Mouse (Mus musculus) G1E (cell line): ENCODE measurements around the gene Gm10272. TPM values are rescaled to one million over a fixed set of nuclear protein-coding genes. Genes with fewer than 3 reads are reported as not detected.

Source experiments
- ATAC-seq: 2 replicates; pipeline ENCODE4 v1.8.0; 2016; ENCODE audit warnings: mild to moderate bottlenecking; ENCODE audit not compliant: insufficient number of reproducible peaks, poor library complexity, low FRiP score, severe bottlenecking; ENCODE audit errors: extremely low read depth
- DNase-seq: peaks from one replicate; pipeline ENCODE4 v3.0.0; 2012; ENCODE audit warnings: low spot score
- H3K27me3 ChIP-seq: 2 replicates; pipeline ENCODE4 v1.6.1; 2012; ENCODE audit warnings: mild to moderate bottlenecking, low read length, inconsistent platforms; ENCODE audit not compliant: insufficient read depth
- H3K36me3 ChIP-seq: replicated peaks from 2 replicates; pipeline ENCODE3; 2012; ENCODE audit warnings: mild to moderate bottlenecking, inconsistent platforms
- H3K4me1 ChIP-seq: 2 replicates; pipeline ENCODE4 v1.6.1; 2012; ENCODE audit warnings: low read depth, low read length, inconsistent platforms, mixed read lengths; ENCODE audit not compliant: insufficient read depth
- H3K4me3 ChIP-seq: 2 replicates; pipeline ENCODE4 v1.5.1; 2012; ENCODE audit warnings: low read depth, mild to moderate bottlenecking, inconsistent platforms, low read length, moderate library complexity, mixed read lengths
- H3K9me3 ChIP-seq: replicated peaks from 2 replicates; pipeline ENCODE4 v1.6.1; 2012; ENCODE audit warnings: inconsistent platforms
- CTCF ChIP-seq: IDR thresholded peaks from 2 replicates; pipeline ENCODE4 v1.5.1; 2012; ENCODE audit warnings: low read depth, low read length, inconsistent platforms, mixed read lengths
- GATA1 ChIP-seq: IDR thresholded peaks from 2 replicates; pipeline ENCODE4 v1.6.1; 2012; ENCODE audit warnings: borderline replicate concordance, low read length, inconsistent platforms, mixed read lengths
- GATA2 ChIP-seq: IDR thresholded peaks from 2 replicates; pipeline ENCODE4 v1.6.1; 2012; ENCODE audit warnings: low read depth, low read length, inconsistent platforms, borderline replicate concordance
- POLR2AphosphoS5 ChIP-seq: IDR thresholded peaks from 2 replicates; pipeline ENCODE4 v1.6.1; 2012; ENCODE audit warnings: low read depth, low read length, inconsistent platforms; ENCODE audit not compliant: insufficient replicate concordance
- TAL1 ChIP-seq: conservative IDR thresholded peaks from 2 replicates; pipeline ENCODE4 v1.6.1; 2012; ENCODE audit warnings: low read depth, low read length, inconsistent platforms, mixed read lengths
- polyA plus RNA-seq: library from polyadenylated mRNA; stranded (reverse); fragments of >175 nt; gene quantifications from 2 replicates; pipeline ENCODE4 v1.2.3, GENCODE M21; 2012
- total RNA-seq, 2 experiments: library from RNA; stranded (forward) in 1 of 2; stranded (reverse) in 1 of 2; fragments of 200-1000 nt in 1 of 2; fragments of >200 nt in 1 of 2; fragmentation: Nextera tagmentation in 1 of 2; gene quantifications; 2 replicates each; pipeline ENCODE4 v1.2.3; 2014 to 2017

The Gm10272 gene
- total and polyA plus RNA-seq, 3 experiments, result not detected

DNA sequence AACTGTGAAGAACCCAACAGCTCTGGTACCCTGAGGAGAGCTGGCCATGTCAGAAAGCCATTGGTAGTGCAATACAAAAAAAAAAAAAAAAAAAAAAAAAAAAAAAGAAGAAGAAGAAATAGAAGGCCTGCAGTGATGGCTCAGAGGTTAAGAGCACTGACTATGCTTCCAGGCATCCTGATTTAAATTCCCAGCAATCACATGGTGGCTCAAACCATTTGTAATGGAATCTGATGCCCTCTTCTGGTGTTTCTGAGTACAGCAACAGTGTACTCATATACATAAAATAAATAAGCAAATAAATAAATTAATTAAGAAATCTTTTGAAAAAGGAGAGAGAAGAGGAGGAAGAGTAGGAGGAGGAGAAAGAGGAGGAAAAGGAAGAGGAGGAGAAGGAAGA, 47.0 kb downstream of the Gm10272 start:
- TF ChIP-seq GATA2 (no peak), GATA1 (no peak), TAL1 (no peak), CTCF (no peak), POLR2AphosphoS5 (no peak)
- no peak for DNase-seq
- no peak for ATAC-seq
- Histone ChIP-seq H3K36me3 (no peaks in the 10 kb centered on the region), H3K4me3 (no peak overlapping the region), H3K27me3 (peaks cover 7% of the 10 kb centered on the region; the same call in 1 of the 2 replicates), H3K9me3 (no peaks in the 10 kb centered on the region), H3K4me1 (no peaks in the 10 kb centered on the region)

Other genes starting within 250 kb of the Gm10272 start
Only the 20 nearest of the 30 such genes appear.
- gene Sumo3, start 100.5 kb upstream of the Gm10272 start, total RNA-seq (2014; fragmentation: Nextera tagmentation), result 32.6 and 35.3 TPM in 2 replicates
- gene Sumo3, start 100.5 kb upstream of the Gm10272 start, total RNA-seq (2017), result 96.3 and 115 TPM in 2 replicates
- 130 and 160 TPM in 2 replicates for gene Sumo3, start 100.5 kb upstream of the Gm10272 start, polyA plus RNA-seq
- gene Gm49325, start 100.4 kb upstream of the Gm10272 start, total RNA-seq (2014; fragmentation: Nextera tagmentation), result not detected in 2 replicates
- gene Gm49325, start 100.4 kb upstream of the Gm10272 start, total RNA-seq (2017), result not detected in 2 replicates
- not detected in 2 replicates for gene Gm49325, start 100.4 kb upstream of the Gm10272 start, polyA plus RNA-seq
- gene Ube2g2, start 84.4 kb upstream of the Gm10272 start, total RNA-seq (2014; fragmentation: Nextera tagmentation), result 18.4 and 24.5 TPM in 2 replicates
- gene Ube2g2, start 84.4 kb upstream of the Gm10272 start, total RNA-seq (2017), result 20.7 and 23.4 TPM in 2 replicates
- 26.0 and 35.0 TPM in 2 replicates for gene Ube2g2, start 84.4 kb upstream of the Gm10272 start, polyA plus RNA-seq
- not detected in 2 replicates for gene Tspear, start 20.1 kb upstream of the Gm10272 start, total RNA-seq (2014; fragmentation: Nextera tagmentation)
- not detected in 2 replicates for gene Tspear, start 20.1 kb upstream of the Gm10272 start, total RNA-seq (2017)
- not detected in 2 replicates for gene Tspear, start 20.1 kb upstream of the Gm10272 start, polyA plus RNA-seq
- not detected in 2 replicates for gene Gm19402, start 15.9 kb upstream of the Gm10272 start, total RNA-seq (2014; fragmentation: Nextera tagmentation)
- not detected in 2 replicates for gene Gm19402, start 15.9 kb upstream of the Gm10272 start, total RNA-seq (2017)
- gene Gm19402, start 15.9 kb upstream of the Gm10272 start, polyA plus RNA-seq, result not detected in 2 replicates
- gene Gm9508, start 9.4 kb upstream of the Gm10272 start, total RNA-seq (2014; fragmentation: Nextera tagmentation), result not detected in 2 replicates
- not detected in 2 replicates for gene Gm9508, start 9.4 kb upstream of the Gm10272 start, total RNA-seq (2017)
- not detected in 2 replicates for gene Gm9508, start 9.4 kb upstream of the Gm10272 start, polyA plus RNA-seq
- gene Gm10024, start 4.8 kb downstream of the Gm10272 start, total RNA-seq (2014; fragmentation: Nextera tagmentation), result not detected in 2 replicates
- not detected in 2 replicates for gene Gm10024, start 4.8 kb downstream of the Gm10272 start, total RNA-seq (2017)
- gene Gm10024, start 4.8 kb downstream of the Gm10272 start, polyA plus RNA-seq, result not detected in 2 replicates
- gene Gm10142, start 9.2 kb downstream of the Gm10272 start, total RNA-seq (2014; fragmentation: Nextera tagmentation), result not detected in 2 replicates
- gene Gm10142, start 9.2 kb downstream of the Gm10272 start, total RNA-seq (2017), result not detected in 2 replicates
- not detected in 2 replicates for gene Gm10142, start 9.2 kb downstream of the Gm10272 start, polyA plus RNA-seq
- gene Krtap12-1, start 14.0 kb downstream of the Gm10272 start, total RNA-seq (2014; fragmentation: Nextera tagmentation), result not detected in 2 replicates
- not detected in 2 replicates for gene Krtap12-1, start 14.0 kb downstream of the Gm10272 start, total RNA-seq (2017)
- not detected in 2 replicates for gene Krtap12-1, start 14.0 kb downstream of the Gm10272 start, polyA plus RNA-seq
- not detected in 2 replicates for gene Gm10100, start 19.9 kb downstream of the Gm10272 start, total RNA-seq (2014; fragmentation: Nextera tagmentation)
- gene Gm10100, start 19.9 kb downstream of the Gm10272 start, total RNA-seq (2017), result not detected in 2 replicates
- gene Gm10100, start 19.9 kb downstream of the Gm10272 start, polyA plus RNA-seq, result not detected in 2 replicates
- gene Gm18596, start 36.0 kb downstream of the Gm10272 start, total RNA-seq (2014; fragmentation: Nextera tagmentation), result not detected in 2 replicates
- not detected in 2 replicates for gene Gm18596, start 36.0 kb downstream of the Gm10272 start, total RNA-seq (2017)
- not detected in 2 replicates for gene Gm18596, start 36.0 kb downstream of the Gm10272 start, polyA plus RNA-seq
- not detected in 2 replicates for gene Gm9736, start 44.7 kb downstream of the Gm10272 start, total RNA-seq (2014; fragmentation: Nextera tagmentation)
- 0.22 TPM in 1 of 2 replicates, not detected in the other for gene Gm9736, start 44.7 kb downstream of the Gm10272 start, total RNA-seq (2017)
- gene Gm9736, start 44.7 kb downstream of the Gm10272 start, polyA plus RNA-seq, result not detected in 2 replicates
- gene Gm3233, start 53.1 kb downstream of the Gm10272 start, total RNA-seq (2014; fragmentation: Nextera tagmentation), result not detected in 2 replicates
- gene Gm3233, start 53.1 kb downstream of the Gm10272 start, total RNA-seq (2017), result 0.33 TPM in 1 of 2 replicates, not detected in the other
- gene Gm3233, start 53.1 kb downstream of the Gm10272 start, polyA plus RNA-seq, result not detected in 2 replicates
- gene Gm3238, start 64.7 kb downstream of the Gm10272 start, total RNA-seq (2014; fragmentation: Nextera tagmentation), result not detected in 2 replicates
- 0.22 TPM in 1 of 2 replicates, not detected in the other for gene Gm3238, start 64.7 kb downstream of the Gm10272 start, total RNA-seq (2017)
- not detected in 2 replicates for gene Gm3238, start 64.7 kb downstream of the Gm10272 start, polyA plus RNA-seq
- not detected in 2 replicates for gene Gm7138, start 70.3 kb downstream of the Gm10272 start, total RNA-seq (2014; fragmentation: Nextera tagmentation)
- 0.33 TPM in 1 of 2 replicates, not detected in the other for gene Gm7138, start 70.3 kb downstream of the Gm10272 start, total RNA-seq (2017)
- gene Gm7138, start 70.3 kb downstream of the Gm10272 start, polyA plus RNA-seq, result not detected in 2 replicates
- not detected in 2 replicates for gene Gm3250, start 75.9 kb downstream of the Gm10272 start, total RNA-seq (2014; fragmentation: Nextera tagmentation)
- not detected in 2 replicates for gene Gm3250, start 75.9 kb downstream of the Gm10272 start, total RNA-seq (2017)
- not detected in 2 replicates for gene Gm3250, start 75.9 kb downstream of the Gm10272 start, polyA plus RNA-seq
- gene Gm7137, start 81.6 kb downstream of the Gm10272 start, total RNA-seq (2014; fragmentation: Nextera tagmentation), result not detected in 2 replicates
- not detected in 2 replicates for gene Gm7137, start 81.6 kb downstream of the Gm10272 start, total RNA-seq (2017)
- gene Gm7137, start 81.6 kb downstream of the Gm10272 start, polyA plus RNA-seq, result not detected in 2 replicates
- not detected in 2 replicates for gene Gm9639, start 88.5 kb downstream of the Gm10272 start, total RNA-seq (2014; fragmentation: Nextera tagmentation)
- gene Gm9639, start 88.5 kb downstream of the Gm10272 start, total RNA-seq (2017), result not detected in 2 replicates
- gene Gm9639, start 88.5 kb downstream of the Gm10272 start, polyA plus RNA-seq, result not detected in 2 replicates
- gene Gm19668, start 92.5 kb downstream of the Gm10272 start, total RNA-seq (2014; fragmentation: Nextera tagmentation), result not detected in 2 replicates
- 0.16 TPM in 1 of 2 replicates, not detected in the other for gene Gm19668, start 92.5 kb downstream of the Gm10272 start, total RNA-seq (2017)
- gene Gm19668, start 92.5 kb downstream of the Gm10272 start, polyA plus RNA-seq, result not detected in 2 replicates
- not detected in 2 replicates for gene Gm9507, start 105.2 kb downstream of the Gm10272 start, total RNA-seq (2014; fragmentation: Nextera tagmentation)
- gene Gm9507, start 105.2 kb downstream of the Gm10272 start, total RNA-seq (2017), result not detected in 2 replicates
- gene Gm9507, start 105.2 kb downstream of the Gm10272 start, polyA plus RNA-seq, result not detected in 2 replicates